ENCODE assay signal across 22 mouse cellular contexts in genomic region chr12:111135953-111136352, GRCm38 (mm10). TPM values are rescaled to one million over a fixed set of nuclear protein-coding genes. Genes with fewer than 3 reads are reported as not detected.
DNase-seq lines count a peak whose midpoint lies in the region; ATAC-seq and TF ChIP-seq lines count a peak whose summit lies in the region.
"Had no signal": no experiment of that assay in that cellular context is flagged by ENCODE, and none has a peak within 500 bp of the region (broad histone marks: within the 10 kb centered on the region; RNA-seq: fewer than 3 reads in every experiment).

No protein-coding gene starts in this region.

- H3K4me3 ChIP-seq in forebrain, embryonic 15.5 days: no peak overlapping the region
- no peak overlapping the region for H3K4me3 ChIP-seq in forebrain, embryonic 14.5 days (ENCODE audit: low read depth, low read length)
- no peak overlapping the region for H3K4me3 ChIP-seq in limb, embryonic 12.5 days (replicated peaks)
- no peak overlapping the region for H3K4me3 ChIP-seq in limb, embryonic 10.5 days
- no peak overlapping the region for H3K4me3 ChIP-seq in limb, embryonic 14.5 days (replicated peaks; ENCODE audit: low read length)
- H3K4me3 ChIP-seq: embryonic facial prominence, embryonic 13.5 days; erythroblast, embryonic 14.5 days; gastrocnemius, adult 2 months; heart, embryonic 13.5 days; hindbrain, embryonic 12.5 days had no signal

- no peak overlapping the region for H3K9ac ChIP-seq in forebrain, embryonic 15.5 days (replicated peaks)
- no peak overlapping the region for H3K9ac ChIP-seq in forebrain, embryonic 14.5 days (ENCODE audit: low read length)
- H3K9ac ChIP-seq in limb, embryonic 12.5 days (replicated peaks): no peak overlapping the region
- H3K9ac ChIP-seq in limb, embryonic 14.5 days (ENCODE audit: low read depth, low read length, severe bottlenecking): no peak overlapping the region
- H3K9ac ChIP-seq: embryonic facial prominence, embryonic 13.5 days; heart, embryonic 13.5 days; hindbrain, embryonic 12.5 days had no signal

- H3K36me3 ChIP-seq in forebrain, embryonic 15.5 days: no peaks in the 10 kb centered on the region
- no peaks in the 10 kb centered on the region for H3K36me3 ChIP-seq in forebrain, embryonic 14.5 days (ENCODE audit: control insufficient read depth, insufficient read depth, low read length)
- H3K36me3 ChIP-seq in limb, embryonic 12.5 days: no peaks in the 10 kb centered on the region
- H3K36me3 ChIP-seq in limb, embryonic 10.5 days: no peaks in the 10 kb centered on the region
- H3K36me3 ChIP-seq in limb, embryonic 14.5 days (ENCODE audit: control insufficient read depth, insufficient read depth, low read length): no peaks in the 10 kb centered on the region
- H3K36me3 ChIP-seq: embryonic facial prominence, embryonic 13.5 days; G1E; heart, embryonic 13.5 days; hindbrain, embryonic 12.5 days had no signal

- H3K9me3 ChIP-seq in forebrain, embryonic 15.5 days: no peaks in the 10 kb centered on the region
- no peaks in the 10 kb centered on the region for H3K9me3 ChIP-seq in forebrain, embryonic 14.5 days (replicated peaks; ENCODE audit: control insufficient read depth, low read length)
- 0 out of 2 replicates have a peak, but pooled peaks cover 16% of the 10 kb centered on the region for H3K9me3 ChIP-seq in limb, embryonic 12.5 days
- no peaks in the 10 kb centered on the region for H3K9me3 ChIP-seq in limb, embryonic 10.5 days (replicated peaks)
- H3K9me3 ChIP-seq in limb, embryonic 14.5 days (ENCODE audit: control insufficient read depth, low read length): no peaks in the 10 kb centered on the region

- TF ChIP-seq POLR2A in limb, embryonic 14.5 days (IDR thresholded peaks at IDR 0.05; ENCODE audit: borderline replicate concordance, extremely low read depth, insufficient read depth, insufficient read length): no peak

- no peaks in the 10 kb centered on the region for H3K27me3 ChIP-seq in forebrain, embryonic 15.5 days
- no peaks in the 10 kb centered on the region for H3K27me3 ChIP-seq in forebrain, embryonic 14.5 days (replicated peaks; ENCODE audit: control insufficient read depth, insufficient read depth, low read length)
- no peaks in the 10 kb centered on the region for H3K27me3 ChIP-seq in limb, embryonic 12.5 days
- no peaks in the 10 kb centered on the region for H3K27me3 ChIP-seq in limb, embryonic 10.5 days (ENCODE audit: low read depth, poor library complexity, severe bottlenecking)
- H3K27me3 ChIP-seq in limb, embryonic 14.5 days (ENCODE audit: control insufficient read depth, insufficient read depth, low read length): no peaks in the 10 kb centered on the region
- H3K27me3 ChIP-seq: embryonic facial prominence, embryonic 13.5 days; heart, embryonic 13.5 days; hindbrain, embryonic 12.5 days had no signal

- DNase-seq in forebrain, embryonic 14.5 days (ENCODE audit: low spot score): no peak
- DNase-seq in limb, embryonic 10.5 days (ENCODE audit: low spot score): no peak
- DNase-seq in limb, embryonic 14.5 days (ENCODE audit: low spot score): no peak
- no peak for DNase-seq in urinary bladder, postnatal 14 days (ENCODE audit: low spot score)
- DNase-seq: adrenal gland, postnatal 14 days; cerebellum, adult 11-12 months; gastrocnemius, adult 2 months; gastrocnemius, postnatal 36 days; heart, adult 11 months; heart, postnatal 36 days; kidney, adult 11 months had no signal

- H3K4me2 ChIP-seq in forebrain, embryonic 15.5 days (replicated peaks): no peak overlapping the region
- H3K4me2 ChIP-seq in forebrain, embryonic 14.5 days (ENCODE audit: low read length): no peak overlapping the region
- H3K4me2 ChIP-seq in limb, embryonic 12.5 days: no peak overlapping the region
- no peak overlapping the region for H3K4me2 ChIP-seq in limb, embryonic 14.5 days (replicated peaks; ENCODE audit: low read depth, low read length, severe bottlenecking)
- H3K4me2 ChIP-seq: embryonic facial prominence, embryonic 13.5 days; heart, embryonic 13.5 days; hindbrain, embryonic 12.5 days had no signal

- 56% methylated on average over 3 of the region's 3 CpGs for WGBS in forebrain, embryonic 15.5 days
- WGBS in forebrain, embryonic 14.5 days: 65% methylated on average over 3 of the region's 3 CpGs
- WGBS in limb, embryonic 12.5 days: 70% methylated on average over 3 of the region's 3 CpGs
- WGBS in limb, embryonic 10.5 days: 80% methylated on average over 3 of the region's 3 CpGs
- WGBS in limb, embryonic 14.5 days: 66% methylated on average over 3 of the region's 3 CpGs

- ATAC-seq in forebrain, embryonic 15.5 days (replicated peaks): no peak
- no peak for ATAC-seq in forebrain, embryonic 14.5 days
- ATAC-seq in limb, embryonic 12.5 days (ENCODE audit: insufficient number of reproducible peaks, insufficient read depth, low FRiP score, low TSS enrichment, low read depth): 0 out of 2 replicates have a peak, but pooled peaks have one; percentile 48
- peak; percentile 57; the same call in 1 of the 2 replicates for ATAC-seq in limb, embryonic 14.5 days (ENCODE audit: low FRiP score, low read depth)

- peaks cover 17% of the 10 kb centered on the region for H3K4me1 ChIP-seq in forebrain, embryonic 15.5 days
- peaks cover 7% of the 10 kb centered on the region for H3K4me1 ChIP-seq in forebrain, embryonic 14.5 days (ENCODE audit: control insufficient read depth, insufficient read depth, low read length)
- H3K4me1 ChIP-seq in limb, embryonic 12.5 days (replicated peaks): no peaks in the 10 kb centered on the region
- peaks cover 3% of the 10 kb centered on the region; the same call in 1 of the 2 replicates for H3K4me1 ChIP-seq in limb, embryonic 10.5 days
- H3K4me1 ChIP-seq in limb, embryonic 14.5 days (ENCODE audit: control insufficient read depth, insufficient read depth, low read length): peaks cover 4% of the 10 kb centered on the region; the same call in 1 of the 2 replicates
- H3K4me1 ChIP-seq: hindbrain, embryonic 12.5 days had no signal

- peak overlapping the region; percentile 85 for H3K27ac ChIP-seq in forebrain, embryonic 15.5 days (replicated peaks)
- no peak overlapping the region for H3K27ac ChIP-seq in forebrain, embryonic 14.5 days (ENCODE audit: low read depth, low read length)
- no peak overlapping the region for H3K27ac ChIP-seq in limb, embryonic 12.5 days
- H3K27ac ChIP-seq in limb, embryonic 10.5 days: no peak overlapping the region
- no peak overlapping the region for H3K27ac ChIP-seq in limb, embryonic 14.5 days (replicated peaks; ENCODE audit: low read depth, low read length)
- H3K27ac ChIP-seq: embryonic facial prominence, embryonic 13.5 days; gastrocnemius, adult 2 months; heart, embryonic 13.5 days; hindbrain, embryonic 12.5 days had no signal

RNA-seq across cellular contexts. Expression of gene Traf3, which starts 30.2 kb away (rescaled TPM):
- polyA plus RNA-seq in forebrain, embryonic 15.5 days (2015; fragmentation: Nextera tagmentation; extraction: Ambion mirVana): 14.7 and 17.3 TPM in 2 replicates
- 9.8 and 12.1 TPM in 2 replicates for polyA plus RNA-seq in forebrain, embryonic 14.5 days (2014; fragmentation: Nextera tagmentation; extraction: Ambion mirVana)
- polyA plus RNA-seq in limb, embryonic 12.5 days (2016; fragmentation: Nextera tagmentation; extraction: Ambion mirVana): 13.8 and 14.1 TPM in 2 replicates
- 9.6 and 10.9 TPM in 2 replicates for polyA plus RNA-seq in limb, embryonic 10.5 days (2016; fragmentation: Nextera tagmentation; extraction: Ambion mirVana)
- 20.2 and 24.1 TPM in 2 replicates for polyA plus RNA-seq in limb, embryonic 14.5 days (2012; rRNA removed)
- 12.8 and 15.1 TPM in 2 replicates for polyA plus RNA-seq in limb, embryonic 14.5 days (2014; fragmentation: Nextera tagmentation; extraction: Ambion mirVana)
- polyA plus RNA-seq: G1E had no signal

RNA-seq across cellular contexts. Expression of gene 4930595D18Rik, which starts 48.3 kb away (rescaled TPM):
- not detected in 2 replicates for polyA plus RNA-seq in forebrain, embryonic 15.5 days (2015; fragmentation: Nextera tagmentation; extraction: Ambion mirVana)
- polyA plus RNA-seq in forebrain, embryonic 14.5 days (2014; fragmentation: Nextera tagmentation; extraction: Ambion mirVana): not detected in 2 replicates
- polyA plus RNA-seq in limb, embryonic 12.5 days (2016; fragmentation: Nextera tagmentation; extraction: Ambion mirVana): not detected in 2 replicates
- not detected in 2 replicates for polyA plus RNA-seq in limb, embryonic 10.5 days (2016; fragmentation: Nextera tagmentation; extraction: Ambion mirVana)
- polyA plus RNA-seq in limb, embryonic 14.5 days (2012; rRNA removed): 0.08 and 0.18 TPM in 2 replicates
- not detected in 2 replicates for polyA plus RNA-seq in limb, embryonic 14.5 days (2014; fragmentation: Nextera tagmentation; extraction: Ambion mirVana)
- polyA plus RNA-seq: cortical plate, adult 2 months; embryonic facial prominence, embryonic 13.5 days; erythroblast, embryonic 14.5 days; G1E; heart, embryonic 13.5 days; heart, postnatal 0 days; hindbrain, embryonic 12.5 days; hindbrain, postnatal 0 days; intestine, embryonic 14.5 days had no signal

Comparison
In these comparisons a context has a peak if more than half of its experiments do, and no peak if none do; other contexts are left out.
1. ATAC-seq: peak in limb, embryonic 12.5 days (single experiment) and limb, embryonic 14.5 days (single experiment); none in forebrain, embryonic 15.5 days (single experiment) and forebrain, embryonic 14.5 days (single experiment).